Mouse (Mus musculus) left cerebral cortex, adult 18-20 months (tissue): ENCODE data around the gene Msantd3. TPM values are rescaled to one million over a fixed set of nuclear protein-coding genes. Genes with fewer than 3 reads are reported as not detected.
A peak's percentile ranks its signal among the peaks of the same experiment; 100 is the strongest.

Experiments used
- DNase-seq, 2 experiments: peaks; one replicate each; pipeline ENCODE4 v3.0.0; 2021 to 2022; ENCODE audit warnings: low spot score in 2 of 2, mixed read lengths in 1 of 2
- total RNA-seq, 2 experiments: library from RNA; stranded (reverse); gene quantifications; 2 replicates each; pipeline ENCODE4 v1.2.3; 2021

The Msantd3 gene
- total RNA-seq, 2 experiments from 2014 or later = 18.1 to 19.7 TPM

- no peak for DNase-seq
Measured at GRCm38 (mm10) chr4:48552486-48553064, 12.8 kb downstream of the Msantd3 start.

GRCm38 (mm10) chr4:48554132-48554531, 14.4 kb downstream of the Msantd3 start:
- no peak for DNase-seq

GRCm38 (mm10) chr4:48555729-48556128, 16.0 kb downstream of the Msantd3 start:
- DNase-seq = peak; percentile 49 to 59

- no peak for DNase-seq
Measured at GRCm38 (mm10) chr4:48559652-48560051, 19.9 kb downstream of the Msantd3 start.

GRCm38 (mm10) chr4:48561824-48562223, 22.1 kb downstream of the Msantd3 start:
- DNase-seq = no peak

GRCm38 (mm10) chr4:48564962-48565361, 25.2 kb downstream of the Msantd3 start:
- no peak for DNase-seq

- no peak for DNase-seq
Measured at GRCm38 (mm10) chr4:48576361-48576760, 36.6 kb downstream of the Msantd3 start.

GRCm38 (mm10) chr4:48577831-48578230, 38.1 kb downstream of the Msantd3 start:
- no peak for DNase-seq

- no peak for DNase-seq
Measured at GRCm38 (mm10) chr4:48578399-48578798, 38.7 kb downstream of the Msantd3 start.

GRCm38 (mm10) chr4:48579475-48580110, 39.9 kb downstream of the Msantd3 start:
- no peak for DNase-seq

- DNase-seq = no peak
Measured at GRCm38 (mm10) chr4:48581201-48581600, 41.5 kb downstream of the Msantd3 start.

- DNase-seq = no peak
Measured at GRCm38 (mm10) chr4:48581993-48582392, 42.3 kb downstream of the Msantd3 start.

GRCm38 (mm10) chr4:48582941-48583340, 43.2 kb downstream of the Msantd3 start:
- DNase-seq = no peak

- DNase-seq = no peak
Measured at GRCm38 (mm10) chr4:48584421-48585240, 44.9 kb downstream of the Msantd3 start, which contains the start of gene Tmeff1. Gene Tmeff1, plus strand, starts transcription at chr4:48585174.

- DNase-seq = peak; percentile 26 to 56
Measured at GRCm38 (mm10) chr4:48585241-48586098, 45.7 kb downstream of the Msantd3 start.

GRCm38 (mm10) chr4:48586099-48586821, 46.5 kb downstream of the Msantd3 start:
- DNase-seq = no peak

- DNase-seq = no peak
Measured at GRCm38 (mm10) chr4:48587526-48587925, 47.8 kb downstream of the Msantd3 start.

- DNase-seq = no peak
Measured at GRCm38 (mm10) chr4:48588576-48588975, 48.8 kb downstream of the Msantd3 start.

- no peak for DNase-seq
Measured at GRCm38 (mm10) chr4:48590862-48591261, 51.1 kb downstream of the Msantd3 start.

GRCm38 (mm10) chr4:48591390-48591789, 51.7 kb downstream of the Msantd3 start:
- no peak for DNase-seq
